Mouse (Mus musculus): ENCODE results near the gene Cyp20a1. TPM values are rescaled to one million over a fixed set of nuclear protein-coding genes. Genes with fewer than 3 reads are reported as not detected.

Gene Cyp20a1
- polyA plus RNA-seq (2015; fragmentation: Nextera tagmentation; extraction: Ambion mirVana), result 10.7 and 13.8 TPM in 2 replicates

GRCm38 (mm10) chr1:60342808-60343629, at the start of gene Cyp20a1:
TSS of gene Cyp20a1 (plus strand) at chr1:60343323.

GRCm38 (mm10) chr1:60409168-60409828, 66.2 kb downstream of the Cyp20a1 start, which contains the start of gene Abi2:
TSS of gene Abi2 (plus strand) at chr1:60409619.

Other genes with a start within 250 kb of the Cyp20a1 start
- gene Carf, start 245.1 kb upstream of the Cyp20a1 start, polyA plus RNA-seq (2015; fragmentation: Nextera tagmentation; extraction: Ambion mirVana), result 3.2 and 4.2 TPM in 2 replicates
- 57.6 and 60.4 TPM in 2 replicates for gene Wdr12, start 244.7 kb upstream of the Cyp20a1 start, polyA plus RNA-seq (2015; fragmentation: Nextera tagmentation; extraction: Ambion mirVana)
- 3.2 and 3.9 TPM in 2 replicates for gene Nbeal1, start 162.7 kb upstream of the Cyp20a1 start, polyA plus RNA-seq (2015; fragmentation: Nextera tagmentation; extraction: Ambion mirVana)
- 4.2 and 5.3 TPM in 2 replicates for gene Abi2, start 66.3 kb downstream of the Cyp20a1 start, polyA plus RNA-seq (2015; fragmentation: Nextera tagmentation; extraction: Ambion mirVana)
- gene Raph1, start 223.8 kb downstream of the Cyp20a1 start, polyA plus RNA-seq (2015; fragmentation: Nextera tagmentation; extraction: Ambion mirVana), result 6.0 TPM in 2 replicates